Comparison of ENCODE assay signal across 23 mouse cellular contexts in genomic region chr10:76051860-76052259, GRCm38 (mm10). TPM values are rescaled to one million over a fixed set of nuclear protein-coding genes. Genes with fewer than 3 reads are reported as not detected.
"Had no signal": no experiment of that assay in that cellular context is flagged by ENCODE, and none has a peak within 500 bp of the region (broad histone marks: within the 10 kb centered on the region; RNA-seq: fewer than 3 reads in every experiment).

No protein-coding gene starts in this region.

- H3K4me3 ChIP-seq: megakaryocyte, embryonic 14.5 days; midbrain, embryonic 13.5 days; midbrain, embryonic 15.5 days; neural tube, embryonic 12.5 days; stomach, embryonic 15.5 days had no signal

- H3K36me3 ChIP-seq: midbrain, embryonic 13.5 days; midbrain, embryonic 15.5 days; neural tube, embryonic 12.5 days; stomach, embryonic 15.5 days had no signal

- H3K27ac ChIP-seq: macrophage; midbrain, embryonic 13.5 days; midbrain, embryonic 15.5 days; neural tube, embryonic 12.5 days; stomach, embryonic 15.5 days; stomach, postnatal 0 days had no signal

- H3K9me3 ChIP-seq: midbrain, embryonic 13.5 days; midbrain, embryonic 15.5 days; stomach, embryonic 15.5 days had no signal

- H3K27me3 ChIP-seq: megakaryocyte, embryonic 14.5 days; midbrain, embryonic 13.5 days; midbrain, embryonic 15.5 days; neural tube, embryonic 12.5 days; stomach, embryonic 15.5 days had no signal

- H3K4me1 ChIP-seq: megakaryocyte, embryonic 14.5 days; midbrain, embryonic 13.5 days; midbrain, embryonic 15.5 days; neural tube, embryonic 12.5 days; stomach, embryonic 15.5 days had no signal

- H3K9ac ChIP-seq: lung, embryonic 14.5 days; midbrain, embryonic 13.5 days; midbrain, embryonic 15.5 days; neural tube, embryonic 12.5 days; stomach, embryonic 15.5 days had no signal

- DNase-seq: lung, adult 18-20 months; lung, embryonic 14.5 days; lung, postnatal 10 days; lung, postnatal 36 days; right cerebral cortex, postnatal 14 days; thymus, adult 2 months; thymus, postnatal 25 days; thymus, postnatal 4 days had no signal

RNA-seq across cellular contexts. Expression of gene Slc5a4b, which starts 58.9 kb away (rescaled TPM):
- total RNA-seq: megakaryocyte progenitor cell, adult 5-6 weeks; midbrain, postnatal 0 days; monocyte, adult 5-6 weeks; neutrophil, adult 5-6 weeks had no signal
- polyA plus RNA-seq: lung, embryonic 14.5 days; lung, embryonic 16.5 days; macrophage; midbrain, embryonic 11.5 days; midbrain, embryonic 13.5 days; midbrain, embryonic 15.5 days; neural tube, embryonic 12.5 days; spleen, adult 2 months; stomach, embryonic 15.5 days; urinary bladder, adult 2 months had no signal
